Mouse (Mus musculus) heart, adult 2 months (tissue): ENCODE results near the gene Gm21962. TPM values are rescaled to one million over a fixed set of nuclear protein-coding genes. Genes with fewer than 3 reads are reported as not detected.
A peak's percentile ranks its signal among the peaks of the same experiment; 100 is the strongest.
"Not testable (repeated sequence)": the region's sequence is repeated elsewhere in the genome, so short reads cannot be mapped to it uniquely, and the experiment has no call there.

Experiments
- DNase-seq, 2 experiments: peaks; one replicate each; pipeline ENCODE4 v3.0.0; 2021
- H3K27ac ChIP-seq: fragments of 200-600 bp; 2 replicates; pipeline ENCODE4 v1.8.1; 2022
- H3K27me3 ChIP-seq: fragments of 200-500 bp; 2 replicates; pipeline ENCODE4 v1.6.1; 2012; ENCODE audit warnings: mild to moderate bottlenecking, low read length, inconsistent platforms, mixed read lengths; ENCODE audit not compliant: control insufficient read depth, insufficient read depth
- H3K36me3 ChIP-seq: fragments of 200-500 bp; 2 replicates; pipeline ENCODE4 v1.6.1; 2012; ENCODE audit warnings: low read length, inconsistent platforms; ENCODE audit not compliant: control insufficient read depth, insufficient read depth
- H3K4me1 ChIP-seq: fragments of 200-500 bp; 2 replicates; pipeline ENCODE4 v1.6.1; 2011; ENCODE audit warnings: low read length; ENCODE audit not compliant: control insufficient read depth, insufficient read depth
- H3K4me3 ChIP-seq: fragments of 200-600 bp; 2 replicates; pipeline ENCODE4 v1.8.1; 2022
- H3K79me2 ChIP-seq: fragments of 200-500 bp; replicated peaks from 2 replicates; pipeline ENCODE4 v1.6.1; 2012; ENCODE audit warnings: mild to moderate bottlenecking, inconsistent platforms, low read length, moderate library complexity, mixed read lengths; ENCODE audit not compliant: control insufficient read depth, insufficient read depth
- H3K9ac ChIP-seq: fragments of 200-500 bp; 2 replicates; pipeline ENCODE4 v1.6.1; 2012; ENCODE audit warnings: low read depth, mild to moderate bottlenecking, control low read depth, inconsistent platforms, low read length, mixed read lengths
- CTCF ChIP-seq: fragments of 200-600 bp; IDR thresholded peaks from 2 replicates; pipeline ENCODE4 v1.8.1; 2022; ENCODE audit warnings: antibody characterized with exemption, mild to moderate bottlenecking, moderate library complexity
- EP300 ChIP-seq: fragments of 200-500 bp; IDR thresholded peaks from 2 replicates; pipeline ENCODE4 v1.6.1; 2011; ENCODE audit warnings: low read depth, low read length, control low read depth; ENCODE audit not compliant: insufficient read depth
- POLR2A ChIP-seq: fragments of 200-500 bp; IDR thresholded peaks from 2 replicates; pipeline ENCODE4 v1.6.1; 2011; ENCODE audit warnings: mild to moderate bottlenecking, low read depth, low read length, control low read depth; ENCODE audit not compliant: insufficient read depth
- WGBS: fragments of 180-500 bp; shearing (Covaris S2); methylation state at CpG from one replicate; pipeline ENCODE4 v1.1.7; 2018; 5-methylcytosine and 5-hydroxymethylcytosine counted together
- intact Hi-C: fragments of 180-260 bp; cut with DNase I; formaldehyde crosslinking; loops from one replicate; pipeline ENCODE4 v1.15.1; 2025
- long read RNA-seq: library from polyadenylated mRNA; stranded (forward); transcript quantifications from one replicate; pipeline ENCODE4 v2.0.0, GENCODE M21; 2021
- polyA plus RNA-seq: library from polyadenylated mRNA; depleted of rRNA; stranded (reverse); fragments of >200 nt; gene quantifications from 2 replicates; pipeline ENCODE4 v1.2.3, GENCODE M21; 2012; rRNA removed
- total RNA-seq, 2 experiments: library from RNA; stranded (reverse); gene quantifications; 2 replicates each; pipeline ENCODE4 v1.2.3; 2021

Gene Gm21962
- total RNA-seq (not detected), polyA plus RNA-seq (not detected in 2 replicates)
- long read RNA-seq: 0 reads

DNA sequence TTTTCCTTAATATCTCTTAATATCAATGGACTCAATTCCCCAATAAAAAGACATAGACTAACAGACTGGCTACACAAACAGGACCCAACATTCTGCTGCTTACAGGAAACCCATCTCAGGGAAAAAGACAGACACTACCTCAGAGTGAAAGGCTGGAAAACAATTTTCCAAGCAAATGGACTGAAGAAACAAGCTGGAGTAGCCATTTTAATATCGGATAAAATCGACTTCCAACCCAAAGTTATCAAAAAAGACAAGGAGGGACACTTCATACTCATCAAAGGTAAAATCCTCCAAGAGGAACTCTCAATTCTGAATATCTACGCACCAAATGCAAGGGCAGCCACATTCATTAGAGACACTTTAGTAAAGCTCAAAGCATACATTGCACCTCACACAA lies at the start of gene Gm21962:
Gene Gm21962 (plus strand): TSS at position 301 of the 400 bp plus-strand sequence.
- intact Hi-C loops, H3K4me1 ChIP-seq: not testable (repeated sequence)
- WGBS: no CpG with 5 or more reads among the region's 3 CpGs

DNA sequence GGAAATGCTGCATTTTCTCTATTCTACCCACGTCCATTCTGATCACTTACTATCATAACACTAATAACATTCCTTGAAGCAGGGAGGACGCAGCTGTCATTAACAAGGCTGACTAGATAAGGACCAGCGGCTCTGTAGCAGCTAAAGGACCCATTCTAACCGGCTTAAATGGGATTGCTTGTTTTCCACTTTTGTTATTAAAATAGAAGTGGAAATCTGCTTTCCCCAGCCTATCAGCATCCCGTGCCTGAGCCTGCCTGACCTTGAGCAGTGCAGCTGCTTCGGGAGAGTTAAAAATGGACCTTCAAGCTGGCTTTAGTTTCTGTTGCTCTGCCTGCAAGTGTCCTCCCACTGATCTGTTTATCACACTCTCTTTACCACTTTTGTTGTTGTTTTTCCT lies 49.2 kb upstream of the Gm21962 start:
- intact Hi-C loops: loop anchor here (10.0 kb wide), 2 partner anchors 57 to 477 kb away; no protein-coding TSS in a partner anchor
- no peaks in the 10 kb centered on the region for H3K79me2 ChIP-seq
- no peak overlapping the region for H3K4me3 ChIP-seq
- H3K36me3 ChIP-seq: 0 out of 2 replicates have a peak, but pooled peaks cover 2% of the 10 kb centered on the region
- no peaks in the 10 kb centered on the region for H3K4me1 ChIP-seq
- peak overlapping the region; percentile 32; the same call in 1 of the 2 replicates for H3K27ac ChIP-seq
- H3K9ac ChIP-seq: no peak overlapping the region
- 15% methylated on average over 6 of the region's 6 CpGs for WGBS
- DNase-seq: peak in 1 of 2 experiments; percentile 11
- H3K27me3 ChIP-seq: no peaks in the 10 kb centered on the region
- no peak for TF ChIP-seq CTCF
- no peak for TF ChIP-seq EP300
- no peak for TF ChIP-seq POLR2A

More for the DNA sequence above, at the start of gene Gm21962:
- H3K36me3 ChIP-seq, DNase-seq, H3K79me2 ChIP-seq, H3K4me3 ChIP-seq, H3K27me3 ChIP-seq, H3K27ac ChIP-seq, H3K9ac ChIP-seq: not testable (repeated sequence)

DNA sequence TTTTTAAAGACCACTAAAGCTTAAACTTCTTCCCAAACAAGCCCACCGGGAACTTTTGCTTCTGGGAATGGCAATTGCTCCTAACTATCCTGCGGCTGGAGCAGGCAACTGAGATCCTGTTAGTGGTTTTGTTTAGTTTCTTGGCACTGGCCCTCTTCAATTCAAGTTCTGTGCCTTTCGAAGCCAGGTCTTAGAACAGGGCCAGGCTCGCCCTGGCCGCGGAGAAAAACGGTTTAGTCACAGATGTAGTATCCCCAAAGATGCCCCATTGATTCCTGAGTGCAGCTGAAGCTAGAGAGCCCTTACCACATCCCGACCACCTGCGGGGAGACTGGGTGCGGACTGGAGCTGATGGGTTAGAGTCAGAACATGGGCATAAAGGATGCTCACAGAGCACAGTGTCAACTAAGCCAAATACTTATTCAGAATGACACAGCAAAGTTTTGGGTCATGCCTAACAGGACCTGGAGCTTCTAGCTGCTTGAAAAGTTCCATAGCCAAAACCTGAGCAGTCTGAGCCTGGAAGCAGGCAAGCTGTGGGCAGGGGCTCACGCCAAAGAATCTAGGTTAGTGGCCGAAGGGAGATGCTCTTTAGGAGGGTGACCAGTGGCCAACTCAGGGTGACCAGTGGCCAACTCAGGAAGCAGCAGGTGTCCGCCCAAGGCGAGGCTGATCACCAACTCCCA lies 48.3 kb upstream of the Gm21962 start:
- TF ChIP-seq POLR2A (no peak), CTCF (no peak), EP300 (no peak)
- Histone ChIP-seq H3K27ac (peak overlapping the region; percentile 69), H3K4me3 (peak overlapping the region; percentile 59), H3K79me2 (no peaks in the 10 kb centered on the region), H3K9ac (no peak overlapping the region; the same call in 1 of the 2 replicates), H3K4me1 (no peaks in the 10 kb centered on the region), H3K36me3 (0 out of 2 replicates have a peak, but pooled peaks cover 2% of the 10 kb centered on the region), H3K27me3 (no peaks in the 10 kb centered on the region)
- WGBS: 46% methylated on average over 14 of the region's 14 CpGs
- DNase-seq: peak in 1 of 2 experiments; percentile 2
- intact Hi-C loops: loop anchor here (10.0 kb wide), 2 partner anchors 58 to 478 kb away; no protein-coding TSS in a partner anchor

DNA sequence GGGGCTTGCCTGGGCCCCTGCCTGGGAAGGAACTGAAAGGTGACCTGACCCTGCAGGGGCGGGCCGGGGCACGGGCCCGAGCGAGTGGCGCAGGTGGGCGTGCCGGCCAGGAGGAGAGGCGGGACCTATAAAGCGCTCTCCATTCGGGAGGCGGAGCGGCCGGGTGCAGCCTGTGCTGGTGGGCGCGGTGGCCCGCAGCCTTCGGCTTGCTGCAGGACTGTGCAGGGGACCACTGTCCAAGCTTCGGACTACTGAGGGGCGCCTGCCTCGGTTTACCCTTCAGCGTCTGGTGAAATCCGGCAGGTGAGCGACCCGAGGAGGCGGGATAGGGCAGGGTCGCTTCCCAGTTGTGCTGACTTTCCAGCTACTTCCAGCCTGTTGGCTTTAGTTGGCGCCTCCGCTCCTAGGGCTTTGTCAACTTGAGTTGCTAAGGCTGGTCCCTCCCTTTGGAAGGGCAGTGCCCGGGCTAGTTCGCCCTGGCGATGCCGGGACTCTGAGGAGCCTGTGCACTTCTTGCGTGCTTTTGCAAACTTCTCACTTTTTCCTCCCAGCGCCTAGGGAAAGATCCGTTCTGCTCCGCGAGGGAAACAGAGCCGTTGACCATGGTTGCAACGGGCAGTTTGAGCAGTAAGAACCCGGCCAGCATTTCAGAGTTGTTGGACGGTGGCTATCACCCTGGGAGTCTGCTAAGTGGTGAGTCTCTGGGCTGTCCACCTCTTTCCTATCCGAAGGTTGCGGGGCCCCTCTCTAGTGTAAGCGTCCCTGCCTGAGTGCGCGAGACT lies 47.6 kb upstream of the Gm21962 start:
- intact Hi-C loops: loop anchor here (10.0 kb wide), 2 partner anchors 59 to 479 kb away; no protein-coding TSS in a partner anchor
- no peaks in the 10 kb centered on the region for H3K27me3 ChIP-seq
- 0 out of 2 replicates have a peak, but pooled peaks have one; percentile 14 for TF ChIP-seq POLR2A
- no peak for TF ChIP-seq CTCF
- DNase-seq: peak; percentile 79 to 80
- H3K27ac ChIP-seq: peak overlapping the region; percentile 69
- 0 out of 2 replicates have a peak, but pooled peaks cover 2% of the 10 kb centered on the region for H3K36me3 ChIP-seq
- under 1% methylated on average over 47 of the region's 47 CpGs for WGBS
- H3K79me2 ChIP-seq: no peaks in the 10 kb centered on the region
- peak overlapping the region; percentile 59 for H3K4me3 ChIP-seq
- peak overlapping the region; percentile 50 for H3K9ac ChIP-seq
- no peaks in the 10 kb centered on the region for H3K4me1 ChIP-seq

DNA sequence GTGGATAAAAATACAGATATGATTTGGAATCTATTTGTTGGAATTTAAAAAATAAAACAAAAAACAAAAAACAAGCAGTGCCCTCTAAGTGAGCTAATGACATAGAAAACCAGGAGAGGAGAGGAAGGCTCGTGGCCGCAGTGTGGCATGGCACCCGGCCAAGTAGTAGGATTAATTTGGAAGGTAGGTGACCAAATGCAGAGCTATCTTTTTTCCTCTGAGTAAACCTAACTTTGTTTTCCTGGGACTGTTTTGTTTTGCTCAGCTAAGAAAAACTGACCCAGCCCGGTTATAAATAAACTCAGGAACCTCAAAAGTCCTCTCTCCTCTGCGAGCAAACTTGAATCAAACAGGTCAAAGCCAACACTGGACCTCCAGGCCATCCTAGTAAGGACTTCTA lies 46.3 kb upstream of the Gm21962 start:
- TF ChIP-seq CTCF: no peak
- TF ChIP-seq POLR2A: no peak
- TF ChIP-seq EP300: no peak
- no peak overlapping the region for H3K27ac ChIP-seq
- intact Hi-C loops: loop anchor here (10.0 kb wide), 2 partner anchors 60 to 480 kb away; no protein-coding TSS in a partner anchor

More for the DNA sequence above, 46.3 kb upstream of the Gm21962 start:
- no peak overlapping the region for H3K9ac ChIP-seq
- H3K4me3 ChIP-seq: no peak overlapping the region
- no peaks in the 10 kb centered on the region for H3K79me2 ChIP-seq
- H3K27me3 ChIP-seq: no peaks in the 10 kb centered on the region
- H3K4me1 ChIP-seq: no peaks in the 10 kb centered on the region
- 0 out of 2 replicates have a peak, but pooled peaks cover 2% of the 10 kb centered on the region for H3K36me3 ChIP-seq
- WGBS: 44% methylated on average over 5 of the region's 5 CpGs
- DNase-seq: peak in 1 of 2 experiments; percentile 20
